ENCODE assay signal across 7 mouse cellular contexts in the genomic region with DNA sequence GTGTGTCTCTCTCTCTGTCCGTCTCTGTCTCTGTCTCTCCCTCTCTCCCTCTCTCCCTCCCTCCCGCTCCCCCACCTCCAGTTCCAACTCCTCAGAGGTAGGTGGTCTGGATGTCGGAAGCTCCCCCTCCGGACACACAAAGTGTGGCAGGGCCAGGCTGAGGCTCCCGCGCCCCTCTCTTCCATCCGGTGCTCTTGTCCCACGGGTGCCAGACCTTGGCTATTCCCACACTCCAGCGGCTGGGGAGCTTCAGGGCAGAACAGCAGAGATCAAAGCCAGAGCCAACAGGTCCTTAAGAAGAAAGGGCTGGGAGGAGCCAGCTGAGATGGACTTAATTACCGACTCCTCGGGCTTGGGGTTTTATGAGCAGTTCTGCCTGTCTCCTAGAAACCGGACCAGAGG.
A peak's percentile ranks its signal among the peaks of the same experiment; 100 is the strongest.
DNase-seq lines count a peak whose midpoint lies in the region; ATAC-seq and TF ChIP-seq lines count a peak whose summit lies in the region.

No protein-coding gene starts in this region.

- H3K9ac ChIP-seq in ES-Bruce4 (ENCODE audit: low read depth, poor library complexity, severe bottlenecking) = peak overlapping the region; percentile 39
- no peak overlapping the region for H3K9ac ChIP-seq in forebrain, postnatal 0 days

- no peaks in the 10 kb centered on the region for H3K27me3 ChIP-seq in ES-Bruce4 (ENCODE audit: control insufficient read depth, insufficient read depth, low read length, poor library complexity, severe bottlenecking)
- 0 out of 2 replicates have a peak, but pooled peaks cover 1% of the 10 kb centered on the region for H3K27me3 ChIP-seq in forebrain, postnatal 0 days (ENCODE audit: insufficient read depth, low read length)
- H3K27me3 ChIP-seq in megakaryocyte, embryonic 14.5 days (replicated peaks) = no peaks in the 10 kb centered on the region

- 0 out of 2 replicates have a peak overlapping the region, but pooled peaks have one; percentile 4 for H3K27ac ChIP-seq in ES-Bruce4 (ENCODE audit: insufficient read depth, low read length)
- no peak overlapping the region for H3K27ac ChIP-seq in forebrain, postnatal 0 days (ENCODE audit: low read depth, low read length)

- no peaks in the 10 kb centered on the region for H3K9me3 ChIP-seq in ES-Bruce4 (replicated peaks; ENCODE audit: control insufficient read depth, insufficient read depth, low read length, poor library complexity, severe bottlenecking)
- H3K9me3 ChIP-seq in forebrain, postnatal 0 days (ENCODE audit: low read length) = no peaks in the 10 kb centered on the region
- H3K9me3 ChIP-seq in megakaryocyte, embryonic 14.5 days = no peaks in the 10 kb centered on the region

- H3K4me1 ChIP-seq in ES-Bruce4 (ENCODE audit: control insufficient read depth, insufficient read depth, low read length) = peaks cover 3% of the 10 kb centered on the region
- H3K4me1 ChIP-seq in forebrain, postnatal 0 days (ENCODE audit: insufficient read depth) = no peaks in the 10 kb centered on the region; the same call in 1 of the 2 replicates
- H3K4me1 ChIP-seq in megakaryocyte, embryonic 14.5 days = peaks cover 53% of the 10 kb centered on the region

- under 1% methylated on average over 11 of the region's 12 CpGs for WGBS in forebrain, postnatal 0 days

- peak overlapping the region; percentile 61 for H3K4me3 ChIP-seq in ES-Bruce4 (ENCODE audit: low read depth, low read length)
- H3K4me3 ChIP-seq in forebrain, postnatal 0 days (ENCODE audit: low read depth, low read length) = no peak overlapping the region
- peak overlapping the region; percentile 88 for H3K4me3 ChIP-seq in megakaryocyte, embryonic 14.5 days (replicated peaks)

- peak; percentile 47 for ATAC-seq in forebrain, postnatal 0 days

- H3K4me2 ChIP-seq in forebrain, postnatal 0 days (ENCODE audit: low read depth) = peak overlapping the region; percentile 45

- TF ChIP-seq EP300 in ES-Bruce4 (IDR thresholded peaks at IDR 0.05; ENCODE audit: insufficient read depth, low read depth, low read length) = no peak

- DNase-seq in adrenal gland, adult 8-10 months = peak; percentile 17
- no peak for DNase-seq in forebrain, postnatal 0 days
- peak; percentile 54 for DNase-seq in kidney, postnatal 10 days
- no peak for DNase-seq in thymus, adult 18-20 months
- DNase-seq in left cerebral cortex, adult 11 months (ENCODE audit: low spot score) = no peak

- no peak for TF ChIP-seq POLR2A in ES-Bruce4 (IDR thresholded peaks at IDR 0.05; ENCODE audit: insufficient read depth, low read length)

- H3K36me3 ChIP-seq in ES-Bruce4 (ENCODE audit: control insufficient read depth, insufficient read depth, low read length, poor library complexity, severe bottlenecking) = no peaks in the 10 kb centered on the region
- no peaks in the 10 kb centered on the region for H3K36me3 ChIP-seq in forebrain, postnatal 0 days (ENCODE audit: insufficient read depth)
- H3K36me3 ChIP-seq in megakaryocyte, embryonic 14.5 days (replicated peaks; ENCODE audit: low read length) = no peaks in the 10 kb centered on the region

- TF ChIP-seq CTCF in ES-Bruce4 (IDR thresholded peaks at IDR 0.05; ENCODE audit: low read depth, low read length) = no peak
- TF ChIP-seq CTCF in forebrain, postnatal 0 days (IDR thresholded peaks at IDR 0.05; ENCODE audit: low read depth) = no peak

Comparison
In these comparisons a context has a peak if more than half of its experiments do, and no peak if none do; other contexts are left out.
1. DNase-seq: peak in adrenal gland, adult 8-10 months (single experiment) and kidney, postnatal 10 days (single experiment); none in forebrain, postnatal 0 days (single experiment), thymus, adult 18-20 months (0 of 2) and left cerebral cortex, adult 11 months (single experiment).